Mouse (Mus musculus) kidney, postnatal 36 days (tissue): ENCODE measurements around the gene Mnd1.

Source experiments
- DNase-seq, 2 experiments: peaks; one replicate each; pipeline ENCODE4 v3.0.0; 2021 to 2022; ENCODE audit warnings: mixed read lengths in 2 of 2

Mnd1 gene

GRCm38 (mm10) chr3:84040476-84041082 lies 115.0 kb downstream of the Mnd1 start:
- peak; percentile 51 to 71 for DNase-seq

GRCm38 (mm10) chr3:84039646-84040475 lies 115.7 kb downstream of the Mnd1 start, which contains the start of gene Tmem131l:
TSS of gene Tmem131l (minus strand) at chr3:84040175.
- peak; percentile 69 to 88 for DNase-seq

GRCm38 (mm10) chr3:84038981-84039645 lies 116.5 kb downstream of the Mnd1 start:
- peak; percentile 63 to 72 for DNase-seq

- no peak for DNase-seq
These were observed 117.5 kb downstream of the Mnd1 start for GRCm38 (mm10) chr3:84038126-84038525.
